Mouse (Mus musculus) liver, adult 2 months (tissue): ENCODE measurements around the gene Schip1.

Source experiments
- CTCF ChIP-seq: fragments of 200-500 bp; IDR thresholded peaks from 2 replicates; pipeline ENCODE4 v1.5.1; 2011; ENCODE audit warnings: low read depth, low read length, control low read depth
- POLR2A ChIP-seq: fragments of 200-500 bp; IDR thresholded peaks from 2 replicates; pipeline ENCODE4 v1.6.1; 2011; ENCODE audit warnings: low read length, control low read depth; ENCODE audit not compliant: insufficient read depth; ENCODE audit errors: extremely low read depth

DNA sequence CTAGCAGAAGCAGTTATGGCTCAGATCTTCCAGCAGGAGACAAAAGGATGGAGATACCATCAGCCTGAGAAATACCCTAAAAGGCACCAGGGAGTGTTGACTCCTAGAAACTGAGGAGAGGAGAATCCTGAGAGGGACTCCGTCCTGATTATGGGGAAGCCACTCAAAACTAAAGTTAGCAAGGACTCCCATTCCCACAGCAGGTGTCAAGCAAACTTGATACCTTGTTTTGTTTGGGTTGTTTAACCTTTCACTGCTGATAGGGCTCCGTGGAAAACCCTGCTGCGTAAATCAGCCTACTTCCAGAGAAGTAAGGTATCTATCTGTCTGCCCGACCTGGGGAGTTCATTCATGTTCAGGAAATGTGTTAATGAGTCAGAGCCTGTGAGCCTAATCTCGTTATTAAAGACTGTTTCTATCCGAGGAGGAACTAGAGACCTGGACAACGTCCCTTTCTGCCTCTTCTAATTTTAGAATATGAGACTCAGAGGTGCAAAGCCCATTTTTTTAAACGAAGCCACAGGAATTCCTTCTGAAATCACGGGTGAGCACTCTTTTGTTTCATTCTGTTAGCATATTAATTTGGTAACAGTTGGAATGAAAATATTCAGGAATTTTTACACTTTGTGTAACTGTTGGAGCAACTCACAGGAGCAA, 593.1 kb downstream of the Schip1 start:
- TF ChIP-seq CTCF: no peak
- TF ChIP-seq POLR2A: no peak
